Mouse (Mus musculus) spleen, adult 18-20 months (tissue): ENCODE measurements around the gene Ipo4.

ENCODE experiments used
- DNase-seq, 2 experiments: peaks; one replicate each; pipeline ENCODE4 v3.0.0; 2022; ENCODE audit warnings: mixed read lengths in 2 of 2

Ipo4 gene

GRCm38 (mm10) chr14:55589271-55589670 is 46.5 kb downstream of the Ipo4 start:
- DNase-seq, result no peak

- DNase-seq, result no peak
These were observed 49.6 kb downstream of the Ipo4 start for GRCm38 (mm10) chr14:55586149-55586548.

GRCm38 (mm10) chr14:55585566-55585960 is 50.2 kb downstream of the Ipo4 start:
- DNase-seq, result no peak

- peak; percentile 69 to 73 for DNase-seq
These were observed 50.8 kb downstream of the Ipo4 start, which contains the start of gene Emc9 for GRCm38 (mm10) chr14:55584702-55585565. TSS of gene Emc9 (minus strand) at chr14:55585302.

- DNase-seq, result no peak
These were observed 51.5 kb downstream of the Ipo4 start for GRCm38 (mm10) chr14:55584303-55584701.

- DNase-seq, result no peak
These were observed 53.6 kb downstream of the Ipo4 start for GRCm38 (mm10) chr14:55581981-55582681.

GRCm38 (mm10) chr14:55580731-55581130 is 55.0 kb downstream of the Ipo4 start:
- DNase-seq, result no peak

GRCm38 (mm10) chr14:55579511-55580496 is 56.0 kb downstream of the Ipo4 start:
- no peak for DNase-seq

GRCm38 (mm10) chr14:55578668-55579269 is 57.0 kb downstream of the Ipo4 start:
- peak in 1 of 2 experiments; percentile 65 for DNase-seq

- DNase-seq, result peak; percentile 78 to 81
These were observed 57.7 kb downstream of the Ipo4 start, which contains the start of gene Psme1 for GRCm38 (mm10) chr14:55577871-55578667. TSS of gene Psme1 (plus strand) at chr14:55578123.

GRCm38 (mm10) chr14:55576376-55576775 is 59.4 kb downstream of the Ipo4 start:
- no peak for DNase-seq

- DNase-seq, result no peak
These were observed 60.0 kb downstream of the Ipo4 start for GRCm38 (mm10) chr14:55575711-55576110.
